Mouse (Mus musculus) lung, postnatal 0 days (tissue): ENCODE results near the gene Ngb.

Source experiments
- CTCF ChIP-seq: IDR thresholded peaks from 2 replicates; pipeline ENCODE4 v1.5.1; 2016; ENCODE audit warnings: antibody characterized with exemption, mild to moderate bottlenecking
- EP300 ChIP-seq: IDR thresholded peaks from 2 replicates; pipeline ENCODE4 v1.6.1; 2016; ENCODE audit warnings: antibody characterized with exemption, mild to moderate bottlenecking, control low read depth

DNA sequence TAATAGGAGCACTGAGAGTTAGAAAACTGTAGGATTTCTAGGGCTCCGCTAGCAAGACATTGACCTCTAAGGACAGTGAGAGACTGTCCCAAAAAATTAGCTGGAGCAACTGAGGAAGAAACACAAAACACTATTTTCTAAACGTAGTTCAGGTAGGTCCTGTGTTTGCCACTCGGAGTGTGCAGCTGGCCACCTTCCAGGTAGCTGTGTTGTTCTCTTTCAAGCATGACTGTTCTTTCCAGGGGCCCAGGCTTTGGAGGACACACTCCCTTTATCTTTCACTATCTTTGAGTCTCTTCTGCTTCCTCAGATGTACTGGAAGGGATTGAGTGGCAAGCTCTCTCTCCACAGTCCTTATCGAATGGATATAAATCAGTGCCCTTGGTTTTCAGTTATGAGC is 1.1 kb upstream of the Ngb start:
- no peak for TF ChIP-seq CTCF
- no peak for TF ChIP-seq EP300
